Mouse (Mus musculus): ENCODE data around the gene Rhobtb1.

DNA sequence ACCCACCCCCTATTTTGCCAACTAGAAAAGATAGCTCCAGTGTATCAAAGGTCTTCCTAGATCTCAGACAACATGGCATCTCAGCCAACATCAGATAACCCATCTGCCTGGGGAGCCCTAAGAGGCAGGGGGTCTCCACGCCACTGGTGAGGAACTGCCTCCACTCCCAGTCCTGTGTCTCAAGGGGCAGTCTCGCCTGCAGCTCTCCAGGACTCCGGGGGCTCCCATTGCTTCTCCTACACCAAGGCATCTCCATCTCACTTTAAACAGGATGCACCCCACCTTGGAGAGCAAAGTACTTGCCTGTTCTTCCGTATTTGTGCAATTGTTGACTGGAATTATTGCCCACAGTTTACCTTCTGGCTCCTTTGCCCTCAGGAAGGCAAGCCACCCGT lies 102.4 kb downstream of the Rhobtb1 start:
- TF ChIP-seq CTCF (IDR thresholded peaks at IDR 0.05; ENCODE audit: control insufficient read depth, insufficient read depth, insufficient replicate concordance, low read depth, low read length) (no peak), POLR2A (IDR thresholded peaks at IDR 0.05; ENCODE audit: control insufficient read depth, low read depth, low read length) (no peak)

All from testis, adult 2 months (tissue).